Mouse (Mus musculus): Measurements from ENCODE around the gene Usp18.

The Usp18 gene

GRCm38 (mm10) chr6:121304630-121305029, 58.9 kb downstream of the Usp18 start:
- no peak for DNase-seq

- no peak for DNase-seq
Measured at GRCm38 (mm10) chr6:121305571-121305970, 59.9 kb downstream of the Usp18 start.

DNA sequence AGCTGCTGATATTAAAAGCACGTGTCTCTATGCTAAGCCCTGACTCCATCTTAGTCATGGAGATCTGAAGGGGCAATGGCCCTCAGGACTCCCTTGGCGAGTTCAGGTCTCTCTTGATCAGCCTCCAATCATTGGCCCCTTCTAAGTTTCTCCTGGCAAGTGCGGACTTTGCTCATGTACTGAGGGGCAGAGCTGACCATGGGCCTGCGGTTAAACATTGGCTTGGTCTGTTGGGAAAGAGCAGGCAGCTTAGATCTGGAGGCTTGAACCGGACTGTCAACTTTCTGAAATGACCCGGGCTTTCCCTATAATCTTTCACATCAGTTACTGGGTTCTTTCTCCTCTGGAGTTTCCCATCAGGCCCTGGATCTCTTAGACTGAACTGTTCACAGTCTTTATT, 65.3 kb downstream of the Usp18 start:
- no peak for DNase-seq

GRCm38 (mm10) chr6:121319099-121319498, 73.4 kb downstream of the Usp18 start:
- DNase-seq, result no peak

Data from lung, adult 18-20 months (tissue).